Mouse (Mus musculus) midbrain, embryonic 13.5 days (tissue): ENCODE data around the gene Espn. TPM values are rescaled to one million over a fixed set of nuclear protein-coding genes. Genes with fewer than 3 reads are reported as not detected.

Experiments
- ATAC-seq: fragments of 200-750 bp; cut with Nextera tagmentation; 2 replicates; pipeline ENCODE4 v1.8.0; 2017; ENCODE audit warnings: mild to moderate bottlenecking, moderate TSS enrichment, moderate library complexity
- H3K27ac ChIP-seq: fragments of 300-500 bp; sonication (generic); 2 replicates; pipeline ENCODE4 v1.5.1; 2015; ENCODE audit warnings: inconsistent platforms, mild to moderate bottlenecking, moderate library complexity
- H3K27me3 ChIP-seq: fragments of 300-500 bp; sonication (generic); 2 replicates; pipeline ENCODE4 v1.6.1; 2015; ENCODE audit warnings: mild to moderate bottlenecking, inconsistent platforms
- H3K36me3 ChIP-seq: fragments of 300-500 bp; sonication (generic); 2 replicates; pipeline ENCODE4 v1.6.1; 2015; ENCODE audit warnings: mild to moderate bottlenecking, inconsistent platforms
- H3K4me1 ChIP-seq: fragments of 300-500 bp; sonication (generic); replicated peaks from 2 replicates; pipeline ENCODE4 v1.6.1; 2015; ENCODE audit warnings: inconsistent platforms
- H3K4me2 ChIP-seq: fragments of 300-500 bp; sonication (generic); replicated peaks from 2 replicates; pipeline ENCODE4 v1.6.1; 2015; ENCODE audit warnings: moderate library complexity, mild to moderate bottlenecking, inconsistent platforms
- H3K4me3 ChIP-seq: fragments of 300-500 bp; sonication (generic); replicated peaks from 2 replicates; pipeline ENCODE4 v1.5.1; 2015; ENCODE audit warnings: mild to moderate bottlenecking, inconsistent platforms
- H3K9ac ChIP-seq: fragments of 300-500 bp; sonication (generic); replicated peaks from 2 replicates; pipeline ENCODE4 v1.6.1; 2015; ENCODE audit warnings: mild to moderate bottlenecking, inconsistent platforms
- H3K9me3 ChIP-seq: fragments of 300-500 bp; sonication (generic); 2 replicates; pipeline ENCODE4 v1.6.1; 2016; ENCODE audit warnings: mild to moderate bottlenecking, inconsistent platforms
- WGBS: fragments of 180-500 bp; shearing (Covaris S2); methylation state at CpG from one replicate; pipeline ENCODE4 v1.1.7; 2015; 5-methylcytosine and 5-hydroxymethylcytosine counted together
- polyA plus RNA-seq: library from polyadenylated mRNA; unstranded; fragments of >200 nt; fragmentation: Nextera tagmentation; extraction: Ambion mirVana; gene quantifications from 2 replicates; pipeline ENCODE4 v1.2.1, GENCODE M21; 2015

Gene Espn
- polyA plus RNA-seq, 1 experiment from 2014 or later, result 0.07 TPM

GRCm38 (mm10) chr4:152159285-152159678, 7.1 kb upstream of the Espn start:
- ATAC-seq, result no peak
- peak overlapping the region; percentile 17; the same call in 1 of the 2 replicates for H3K4me3 ChIP-seq
- under 1% methylated on average over 19 of the region's 19 CpGs for WGBS

GRCm38 (mm10) chr4:152158585-152159284, 6.6 kb upstream of the Espn start, which contains the start of gene Hes2:
TSS of gene Hes2 (plus strand) at chr4:152158867.
- H3K36me3 ChIP-seq, result no peaks in the 10 kb centered on the region
- peak within 1 kb of the TSS; percentile 17 for H3K4me3 ChIP-seq
- WGBS, result 3% methylated on average over 35 of the region's 35 CpGs
- H3K27me3 ChIP-seq, result peaks cover 89% of the 10 kb centered on the region
- H3K9ac ChIP-seq, result peak within 1 kb of the TSS; percentile 25; the same call in 1 of the 2 replicates
- no peaks in the 10 kb centered on the region for H3K9me3 ChIP-seq
- H3K4me2 ChIP-seq, result peak within 1 kb of the TSS; percentile 25
- 0 out of 2 replicates have a peak, but pooled peaks have one; percentile 17 for ATAC-seq
- H3K27ac ChIP-seq, result no peak within 1 kb of the TSS
- H3K4me1 ChIP-seq, result peaks cover 20% of the 10 kb centered on the region

More at GRCm38 (mm10) chr4:152159285-152159678, 7.1 kb upstream of the Espn start:
- H3K36me3 ChIP-seq, result no peaks in the 10 kb centered on the region
- no peak overlapping the region; the same call in 1 of the 2 replicates for H3K9ac ChIP-seq
- H3K4me1 ChIP-seq, result peaks cover 16% of the 10 kb centered on the region
- no peak overlapping the region for H3K27ac ChIP-seq
- peaks cover 88% of the 10 kb centered on the region for H3K27me3 ChIP-seq
- no peaks in the 10 kb centered on the region for H3K9me3 ChIP-seq
- H3K4me2 ChIP-seq, result peak overlapping the region; percentile 24

GRCm38 (mm10) chr4:152157779-152158584, 5.8 kb upstream of the Espn start:
- no peak overlapping the region for H3K4me3 ChIP-seq

GRCm38 (mm10) chr4:152155019-152155418, 2.8 kb upstream of the Espn start:
- no peaks in the 10 kb centered on the region for H3K36me3 ChIP-seq
- no peak overlapping the region for H3K9ac ChIP-seq
- no peak for ATAC-seq
- no peak overlapping the region for H3K4me2 ChIP-seq
- peaks cover 33% of the 10 kb centered on the region for H3K4me1 ChIP-seq
- 65% methylated on average over 4 of the region's 4 CpGs for WGBS
- H3K27ac ChIP-seq, result no peak overlapping the region
- no peak overlapping the region for H3K4me3 ChIP-seq
- H3K9me3 ChIP-seq, result no peaks in the 10 kb centered on the region
- peaks cover 94% of the 10 kb centered on the region for H3K27me3 ChIP-seq

More at GRCm38 (mm10) chr4:152157779-152158584, 5.8 kb upstream of the Espn start:
- Histone ChIP-seq H3K9ac (0 out of 2 replicates have a peak overlapping the region, but pooled peaks have one; percentile 25), H3K27ac (no peak overlapping the region), H3K4me2 (peak overlapping the region; percentile 25), H3K9me3 (no peaks in the 10 kb centered on the region), H3K4me1 (peaks cover 24% of the 10 kb centered on the region), H3K27me3 (peaks cover 94% of the 10 kb centered on the region), H3K36me3 (no peaks in the 10 kb centered on the region)
- ATAC-seq, result no peak
- 15% methylated on average over 21 of the region's 21 CpGs for WGBS

GRCm38 (mm10) chr4:152153771-152154177, 1.6 kb upstream of the Espn start:
- H3K4me2 ChIP-seq, result peak overlapping the region; percentile 40
- no peaks in the 10 kb centered on the region for H3K9me3 ChIP-seq
- H3K36me3 ChIP-seq, result no peaks in the 10 kb centered on the region
- ATAC-seq, result no peak
- no peak overlapping the region for H3K9ac ChIP-seq
- WGBS, result 2% methylated on average over 23 of the region's 23 CpGs
- peaks cover 25% of the 10 kb centered on the region for H3K4me1 ChIP-seq
- H3K27me3 ChIP-seq, result peaks cover 94% of the 10 kb centered on the region
- H3K4me3 ChIP-seq, result no peak overlapping the region
- H3K27ac ChIP-seq, result no peak overlapping the region

- no peak overlapping the region for H3K9ac ChIP-seq
- peaks cover 16% of the 10 kb centered on the region for H3K4me1 ChIP-seq
- peak overlapping the region; percentile 53 for H3K4me2 ChIP-seq
- 0 out of 2 replicates have a peak, but pooled peaks have one; percentile 5 for ATAC-seq
- H3K9me3 ChIP-seq, result no peaks in the 10 kb centered on the region
- H3K27me3 ChIP-seq, result peaks cover 78% of the 10 kb centered on the region
- H3K36me3 ChIP-seq, result no peaks in the 10 kb centered on the region
- H3K27ac ChIP-seq, result no peak overlapping the region
- H3K4me3 ChIP-seq, result peak overlapping the region; percentile 29
- 20% methylated on average over 7 of the region's 7 CpGs for WGBS
Observed at GRCm38 (mm10) chr4:152151451-152151965, 663 bp downstream of the Espn start.

- Histone ChIP-seq H3K36me3 (no peaks in the 10 kb centered on the region), H3K4me1 (peaks cover 16% of the 10 kb centered on the region), H3K4me3 (no peak overlapping the region), H3K4me2 (no peak overlapping the region), H3K9ac (no peak overlapping the region), H3K9me3 (no peaks in the 10 kb centered on the region), H3K27me3 (peaks cover 72% of the 10 kb centered on the region), H3K27ac (no peak overlapping the region)
- ATAC-seq, result no peak
- WGBS, result 80% methylated on average over 4 of the region's 4 CpGs
Observed at GRCm38 (mm10) chr4:152150546-152150945, 1.6 kb downstream of the Espn start.

- H3K9ac ChIP-seq, result no peak overlapping the region
- H3K4me3 ChIP-seq, result no peak overlapping the region
- no peaks in the 10 kb centered on the region for H3K36me3 ChIP-seq
- no peaks in the 10 kb centered on the region for H3K4me1 ChIP-seq
- H3K9me3 ChIP-seq, result no peaks in the 10 kb centered on the region
- WGBS, result 72% methylated on average over 11 of the region's 11 CpGs
- H3K27ac ChIP-seq, result no peak overlapping the region
- no peak overlapping the region for H3K4me2 ChIP-seq
- H3K27me3 ChIP-seq, result peaks cover 43% of the 10 kb centered on the region
- no peak for ATAC-seq
Observed at GRCm38 (mm10) chr4:152146033-152146827, 5.9 kb downstream of the Espn start.

- no peak overlapping the region for H3K27ac ChIP-seq
- WGBS, result 79% methylated on average over 10 of the region's 10 CpGs
- H3K9me3 ChIP-seq, result no peaks in the 10 kb centered on the region
- H3K4me3 ChIP-seq, result no peak overlapping the region
- no peak overlapping the region for H3K9ac ChIP-seq
- H3K4me2 ChIP-seq, result no peak overlapping the region
- H3K4me1 ChIP-seq, result no peaks in the 10 kb centered on the region
- H3K36me3 ChIP-seq, result no peaks in the 10 kb centered on the region
- H3K27me3 ChIP-seq, result peaks cover 42% of the 10 kb centered on the region
- no peak for ATAC-seq
Observed at GRCm38 (mm10) chr4:152145473-152145872, 6.7 kb downstream of the Espn start.

GRCm38 (mm10) chr4:152143632-152144031, 8.5 kb downstream of the Espn start:
- ATAC-seq, result no peak
- H3K27ac ChIP-seq, result no peak overlapping the region
- H3K9me3 ChIP-seq, result no peaks in the 10 kb centered on the region
- H3K36me3 ChIP-seq, result no peaks in the 10 kb centered on the region
- WGBS, result 14% methylated on average over 1 of the region's 1 CpGs
- peaks cover 4% of the 10 kb centered on the region for H3K4me1 ChIP-seq
- H3K27me3 ChIP-seq, result peaks cover 36% of the 10 kb centered on the region
- H3K4me3 ChIP-seq, result no peak overlapping the region
- H3K9ac ChIP-seq, result no peak overlapping the region
- H3K4me2 ChIP-seq, result no peak overlapping the region

- H3K9ac ChIP-seq, result no peak overlapping the region
- no peak overlapping the region for H3K27ac ChIP-seq
- H3K36me3 ChIP-seq, result no peaks in the 10 kb centered on the region
- no peak overlapping the region for H3K4me2 ChIP-seq
- peaks cover 9% of the 10 kb centered on the region for H3K4me1 ChIP-seq
- peaks cover 49% of the 10 kb centered on the region for H3K27me3 ChIP-seq
- no peak for ATAC-seq
- H3K4me3 ChIP-seq, result no peak overlapping the region
- 62% methylated on average over 8 of the region's 8 CpGs for WGBS
- H3K9me3 ChIP-seq, result no peaks in the 10 kb centered on the region
Observed at GRCm38 (mm10) chr4:152141521-152142135, 10.5 kb downstream of the Espn start.
